Mouse (Mus musculus) naive thymus-derived CD4-positive, alpha-beta T cell, adult 2 months (primary cell): Measurements from ENCODE around the gene Itga10.
A peak's percentile ranks its signal among the peaks of the same experiment; 100 is the strongest.
"Not testable (repeated sequence)": the region's sequence is repeated elsewhere in the genome, so short reads cannot be mapped to it uniquely, and the experiment has no call there.

ENCODE experiments used
- DNase-seq: peaks from one replicate; pipeline ENCODE4 v3.0.0-alpha.2; 2011; ENCODE audit warnings: low read depth

Gene Itga10

GRCm38 (mm10) chr3:96680269-96680956 is 35.0 kb downstream of the Itga10 start:
- DNase-seq: no peak

DNA sequence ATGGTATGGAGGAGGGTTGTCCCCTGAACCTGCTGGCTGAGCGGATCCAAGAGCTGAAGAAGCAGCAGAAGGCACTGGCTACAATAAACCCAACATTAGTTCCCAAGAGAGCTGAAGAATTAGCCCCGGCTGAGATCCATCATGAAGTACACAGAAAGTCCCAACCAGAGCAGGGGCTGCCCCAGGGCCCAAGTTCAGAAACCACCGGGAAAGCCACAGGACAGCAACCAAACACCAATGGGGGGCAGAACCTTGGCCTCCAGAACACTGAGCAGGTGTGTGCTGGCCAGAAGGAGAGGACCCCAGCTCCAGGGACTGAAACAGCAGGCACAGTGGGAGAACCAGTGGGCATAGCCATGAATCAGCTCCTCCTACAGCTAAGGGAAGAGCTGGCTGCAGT is 38.1 kb downstream of the Itga10 start:
- no peak for DNase-seq

- DNase-seq: no peak
Observed at GRCm38 (mm10) chr3:96684151-96684821, 38.9 kb downstream of the Itga10 start.

GRCm38 (mm10) chr3:96684822-96685156 is 39.4 kb downstream of the Itga10 start:
- no peak for DNase-seq

DNA sequence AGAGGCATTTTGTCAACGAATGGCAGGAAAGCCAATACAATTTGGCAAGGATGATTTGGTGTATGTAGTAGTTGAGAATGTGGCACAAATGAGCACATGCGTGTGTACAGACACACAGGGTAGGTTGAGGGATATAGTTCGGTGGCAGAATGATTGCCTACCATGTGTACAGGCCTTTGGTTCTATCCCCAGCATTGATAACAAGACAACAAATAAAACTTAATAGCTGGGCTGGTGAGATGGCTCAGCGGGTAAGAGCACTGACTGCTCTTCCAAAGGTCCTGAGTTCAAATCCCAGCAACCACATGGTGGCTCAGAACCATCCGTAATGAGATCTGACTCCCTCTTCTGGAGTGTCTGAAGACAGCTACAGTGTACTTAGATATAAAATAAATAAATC is 40.7 kb downstream of the Itga10 start:
- DNase-seq: not testable (repeated sequence)

DNA sequence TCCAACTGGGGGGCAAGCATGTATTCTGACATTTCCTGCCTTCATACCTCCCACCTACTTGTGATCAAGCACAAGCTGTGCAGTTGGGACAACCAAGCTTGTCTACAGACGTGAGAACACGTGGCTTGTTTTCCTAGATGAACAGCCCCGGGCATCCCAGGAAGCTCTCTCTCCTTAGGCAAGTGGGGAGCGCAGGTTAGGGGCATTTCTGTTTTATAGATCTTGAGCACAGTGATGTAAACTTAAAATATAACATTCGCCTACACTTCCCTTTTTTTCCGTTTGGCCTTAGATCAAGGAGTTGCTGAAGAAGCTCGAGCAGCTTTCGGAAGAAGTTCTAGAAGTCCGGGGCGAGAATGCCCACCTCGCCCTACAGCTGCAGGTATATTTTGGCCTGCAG is 43.5 kb downstream of the Itga10 start:
- DNase-seq: no peak

- DNase-seq: peak; percentile 46
Observed at GRCm38 (mm10) chr3:96690298-96690697, 44.9 kb downstream of the Itga10 start.

- DNase-seq: no peak
Observed at GRCm38 (mm10) chr3:96692506-96692905, 47.1 kb downstream of the Itga10 start.

GRCm38 (mm10) chr3:96693579-96693978 is 48.2 kb downstream of the Itga10 start:
- no peak for DNase-seq

GRCm38 (mm10) chr3:96696198-96696765 is 50.9 kb downstream of the Itga10 start, which contains the start of gene Pias3:
Gene Pias3 (plus strand): TSS chr3:96696384.
- peak; percentile 69 for DNase-seq

DNA sequence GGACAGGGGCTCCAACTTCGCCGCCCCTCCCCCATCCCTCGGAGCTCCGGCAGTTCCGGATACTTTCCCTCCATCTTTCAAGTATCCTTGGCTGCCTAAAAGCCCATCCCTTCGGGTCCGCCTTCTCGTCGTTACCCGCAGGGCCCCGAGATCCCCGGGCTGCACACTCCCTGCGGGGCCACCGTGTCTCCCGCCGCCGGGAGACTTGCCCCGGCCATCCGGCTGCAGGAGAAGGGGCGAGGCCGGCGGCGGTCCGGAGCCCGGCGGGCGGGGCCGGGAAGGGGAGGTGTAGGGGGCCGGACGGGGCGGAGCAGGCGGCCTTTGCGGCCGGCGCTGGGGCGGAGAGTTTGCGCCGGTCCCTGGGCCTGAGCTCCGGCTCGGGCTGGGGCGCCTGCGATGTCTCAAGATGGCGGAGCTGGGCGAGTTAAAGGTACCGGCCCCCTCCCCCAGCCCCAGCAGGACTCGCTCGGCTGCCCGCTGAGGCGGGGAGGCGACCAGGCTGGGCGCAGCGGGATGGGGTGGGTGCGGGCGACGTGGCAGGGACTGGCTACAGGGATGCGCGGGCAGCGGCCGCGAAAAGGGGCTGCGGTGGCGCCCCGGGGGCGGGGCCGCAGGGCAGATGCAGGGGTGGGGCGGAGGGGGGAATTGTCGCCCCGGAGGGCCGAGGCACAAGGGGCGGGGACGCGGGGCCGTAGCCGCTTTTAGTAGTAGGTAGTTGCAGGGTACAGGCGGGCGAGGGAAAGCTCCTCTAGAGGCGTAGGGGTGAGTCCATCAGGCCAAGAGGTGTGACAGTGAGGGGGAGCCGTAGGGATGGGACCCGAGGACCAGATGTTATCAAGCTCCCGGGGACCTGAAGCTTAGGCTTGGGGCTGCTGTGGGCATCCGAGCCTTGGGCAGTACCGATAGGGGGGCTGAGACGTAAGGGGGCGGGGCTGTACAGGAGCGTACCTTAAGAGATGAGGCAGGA is 51.7 kb downstream of the Itga10 start:
- peak; percentile 71 for DNase-seq

DNA sequence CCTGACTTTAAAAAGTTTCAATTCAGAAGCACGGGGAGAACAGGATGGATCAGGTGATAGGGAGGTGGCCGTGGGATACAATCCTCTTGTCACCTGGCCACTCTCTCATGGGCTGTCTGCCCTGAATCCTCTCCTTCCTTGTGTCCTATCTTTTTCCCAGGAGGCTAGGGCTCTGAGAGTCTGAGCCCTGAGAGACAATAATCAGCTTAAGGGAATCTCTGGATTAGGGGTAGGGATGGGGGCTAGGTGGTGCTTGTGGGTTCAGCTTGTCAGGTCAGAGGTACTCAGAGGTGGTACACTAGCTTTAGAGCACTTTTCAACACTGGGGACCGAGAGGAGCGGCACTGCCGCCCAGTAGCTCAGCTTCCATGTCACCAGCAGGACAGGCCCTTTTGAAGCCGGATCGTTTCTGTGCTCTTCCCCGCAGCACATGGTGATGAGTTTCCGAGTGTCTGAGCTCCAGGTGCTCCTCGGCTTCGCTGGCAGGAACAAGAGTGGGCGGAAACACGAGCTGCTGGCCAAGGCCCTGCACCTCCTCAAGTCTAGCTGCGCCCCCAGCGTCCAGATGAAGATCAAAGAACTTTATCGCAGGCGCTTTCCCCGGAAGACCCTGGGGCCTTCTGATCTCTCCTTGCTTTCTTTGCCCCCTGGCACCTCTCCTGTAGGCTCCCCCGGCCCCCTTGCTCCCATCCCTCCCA is 53.8 kb downstream of the Itga10 start:
- DNase-seq: no peak

GRCm38 (mm10) chr3:96700376-96700775 is 55.0 kb downstream of the Itga10 start:
- DNase-seq: peak; percentile 54

GRCm38 (mm10) chr3:96701003-96701402 is 55.6 kb downstream of the Itga10 start:
- no peak for DNase-seq

GRCm38 (mm10) chr3:96704778-96705177 is 59.4 kb downstream of the Itga10 start:
- DNase-seq: peak; percentile 46

DNA sequence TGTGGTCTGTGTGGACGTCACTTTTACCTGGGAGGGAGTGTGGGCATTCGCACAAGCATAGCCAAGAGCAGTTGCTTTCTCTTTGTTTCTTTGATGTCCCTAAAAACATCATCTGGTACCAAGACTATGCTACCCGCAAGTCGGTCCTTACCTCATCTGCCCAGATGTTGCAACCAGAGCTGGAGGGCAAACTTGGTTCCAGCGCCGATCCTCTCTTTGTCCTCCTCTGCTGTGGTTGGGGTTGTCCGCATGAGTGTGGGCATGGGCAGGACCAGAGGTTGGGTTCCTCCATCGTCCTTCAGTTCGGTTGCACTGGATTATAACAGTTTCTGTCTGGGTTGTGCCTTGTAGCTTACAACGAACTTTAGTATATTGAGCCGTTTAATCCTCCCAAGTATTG is 60.8 kb downstream of the Itga10 start:
- no peak for DNase-seq

GRCm38 (mm10) chr3:96706984-96707383 is 61.6 kb downstream of the Itga10 start:
- no peak for DNase-seq

- peak; percentile 75 for DNase-seq
Observed at GRCm38 (mm10) chr3:96707903-96708683, 62.7 kb downstream of the Itga10 start, which contains the start of gene Nudt17. Gene Nudt17 (minus strand): TSS chr3:96708562.

- no peak for DNase-seq
Observed at GRCm38 (mm10) chr3:96708684-96709064, 63.3 kb downstream of the Itga10 start.
